Mouse (Mus musculus): ENCODE results near the gene Rnf25. TPM values are rescaled to one million over a fixed set of nuclear protein-coding genes. Genes with fewer than 3 reads are reported as not detected.
A peak's percentile ranks its signal among the peaks of the same experiment; 100 is the strongest.

The Rnf25 gene
- polyA plus RNA-seq (2012; rRNA removed): 145 and 146 TPM in 2 replicates

DNA sequence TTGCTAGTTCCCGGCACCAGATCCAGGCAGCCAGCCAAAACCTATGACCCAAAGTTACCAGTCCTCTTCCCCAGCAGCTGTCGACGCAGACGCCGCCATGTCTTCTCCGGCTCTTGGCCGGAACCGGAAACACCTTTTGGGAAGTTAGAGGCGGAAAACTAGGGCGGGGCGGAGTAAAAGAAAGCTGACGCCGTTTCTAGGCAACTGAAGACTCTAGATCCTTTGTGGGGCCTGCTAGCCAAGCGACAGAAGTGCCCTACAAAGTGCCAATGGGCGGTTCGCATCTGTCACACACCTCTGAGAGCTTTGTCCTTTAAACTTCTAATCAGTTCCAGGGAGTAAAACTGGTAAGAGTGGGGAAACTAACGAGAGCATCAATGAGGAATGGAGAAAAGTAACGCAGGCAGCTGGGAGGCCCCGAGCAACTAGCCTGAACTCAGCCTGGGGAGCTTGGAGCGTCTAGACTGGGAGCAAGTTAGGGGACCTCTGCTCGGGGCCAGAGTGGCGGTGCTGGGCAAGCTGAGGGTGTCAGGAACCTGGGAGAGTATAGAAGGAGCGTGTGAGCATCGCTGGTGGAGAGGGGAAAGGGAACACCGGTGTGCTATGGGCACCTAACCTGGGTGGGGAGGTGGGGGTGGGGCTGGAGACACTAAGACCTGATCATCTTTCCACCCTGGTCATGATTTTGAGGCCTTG, at the start of gene Rnf25, which contains the start of gene Stk36:
Rnf25 (minus strand) TSS at position 131 of the 696 bp plus-strand sequence.
Stk36 (plus strand) TSS at position 179 of the 696 bp plus-strand sequence.
- no peak within 1 kb of the TSS for H3K27ac ChIP-seq (ENCODE audit: insufficient read depth, low read length)
- WGBS: 6% methylated on average over 25 of the region's 25 CpGs

DNA sequence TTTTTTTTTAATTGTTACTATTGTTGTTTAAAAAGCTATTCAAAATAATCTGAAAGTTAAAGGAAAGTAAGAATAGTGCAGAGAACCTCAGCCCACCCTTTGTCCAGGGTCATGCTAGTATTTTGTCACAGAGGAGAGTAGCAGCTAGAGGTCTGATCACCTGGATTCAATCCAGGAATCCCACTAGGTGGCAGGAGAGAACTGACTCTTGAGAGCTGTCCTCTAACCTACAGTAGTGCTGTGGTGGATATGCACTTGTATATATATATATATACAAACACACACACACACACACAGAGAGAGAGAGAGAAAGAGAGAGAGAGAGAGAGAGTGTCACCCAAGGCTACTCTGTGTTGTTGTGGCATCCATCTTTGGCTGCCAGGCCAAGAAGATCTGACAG, 42.7 kb upstream of the Rnf25 start:
- Histone ChIP-seq H3K4me1 (ENCODE audit: control insufficient read depth, insufficient read depth, low read length) (no peaks in the 10 kb centered on the region), H3K27me3 (ENCODE audit: control insufficient read depth, insufficient read depth, low read length) (no peaks in the 10 kb centered on the region), H3K4me3 (replicated peaks; ENCODE audit: insufficient read depth, low read depth, low read length) (no peak overlapping the region), H3K27ac (ENCODE audit: insufficient read depth, low read length) (no peak overlapping the region)
- DNase-seq: no peak
- TF ChIP-seq CTCF (IDR thresholded peaks at IDR 0.05; ENCODE audit: borderline replicate concordance, insufficient read depth, low read depth, low read length) (no peak), POLR2A (IDR thresholded peaks at IDR 0.05; ENCODE audit: borderline replicate concordance, insufficient read depth, low read length) (no peak)

More for the DNA sequence above, at the start of gene Rnf25, which contains the start of gene Stk36:
- TF ChIP-seq CTCF (IDR thresholded peaks at IDR 0.05; ENCODE audit: borderline replicate concordance, insufficient read depth, low read depth, low read length) (no peak), POLR2A (IDR thresholded peaks at IDR 0.05; ENCODE audit: borderline replicate concordance, insufficient read depth, low read length) (peak; percentile 97)
- DNase-seq: peak; percentile 83 to 85
- Histone ChIP-seq H3K4me1 (ENCODE audit: control insufficient read depth, insufficient read depth, low read length) (peaks cover 3% of the 10 kb centered on the region; the same call in 1 of the 2 replicates), H3K4me3 (replicated peaks; ENCODE audit: insufficient read depth, low read depth, low read length) (peak within 1 kb of the TSS; percentile 86), H3K27me3 (ENCODE audit: control insufficient read depth, insufficient read depth, low read length) (no peaks in the 10 kb centered on the region)

DNA sequence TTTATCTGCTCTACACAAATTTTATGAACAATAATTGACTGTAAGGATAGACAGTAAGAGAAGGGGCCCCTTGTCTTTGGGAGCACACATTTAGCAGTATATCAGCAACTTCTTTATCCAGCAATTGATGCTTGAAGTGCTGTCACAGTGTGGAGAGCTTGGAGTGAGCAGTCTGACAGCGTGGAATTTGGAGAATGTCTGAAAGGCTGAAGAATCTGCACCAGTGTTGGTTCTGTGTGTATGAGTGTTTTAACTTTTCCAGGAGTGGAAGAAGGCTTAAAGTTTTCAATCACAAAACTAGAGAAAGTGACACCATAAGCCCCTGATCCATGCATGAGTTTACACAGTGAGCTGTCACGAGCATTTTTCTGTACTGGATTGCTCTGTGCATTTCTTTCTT, 42.3 kb upstream of the Rnf25 start:
- Histone ChIP-seq H3K27me3 (ENCODE audit: control insufficient read depth, insufficient read depth, low read length) (no peaks in the 10 kb centered on the region), H3K4me3 (replicated peaks; ENCODE audit: insufficient read depth, low read depth, low read length) (no peak overlapping the region), H3K4me1 (ENCODE audit: control insufficient read depth, insufficient read depth, low read length) (no peaks in the 10 kb centered on the region), H3K27ac (ENCODE audit: insufficient read depth, low read length) (no peak overlapping the region)
- DNase-seq: no peak
- TF ChIP-seq POLR2A (IDR thresholded peaks at IDR 0.05; ENCODE audit: borderline replicate concordance, insufficient read depth, low read length) (no peak), CTCF (IDR thresholded peaks at IDR 0.05; ENCODE audit: borderline replicate concordance, insufficient read depth, low read depth, low read length) (no peak)
- WGBS: 82% methylated on average over 2 of the region's 2 CpGs

DNA sequence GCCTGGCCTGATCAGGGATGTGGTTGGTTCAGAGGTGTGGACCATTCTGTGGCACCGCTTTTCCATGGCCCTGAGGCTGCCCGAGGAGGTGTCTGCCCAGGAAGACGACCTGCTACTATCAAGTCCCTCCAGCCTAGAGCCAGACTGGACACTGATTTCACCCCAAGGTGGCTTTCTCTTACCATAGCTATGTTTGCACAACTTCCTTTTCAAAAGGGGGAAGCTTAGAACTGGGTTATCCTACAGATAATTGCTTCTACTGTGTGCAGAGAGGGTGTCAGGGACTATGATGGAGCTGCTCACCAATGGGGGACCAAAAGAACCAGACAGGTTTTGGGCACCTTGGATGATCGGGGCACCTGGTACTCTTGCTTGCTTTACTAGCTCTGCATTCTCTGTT, 31.5 kb upstream of the Rnf25 start:
- Histone ChIP-seq H3K4me3 (replicated peaks; ENCODE audit: insufficient read depth, low read depth, low read length) (no peak overlapping the region), H3K4me1 (ENCODE audit: control insufficient read depth, insufficient read depth, low read length) (no peaks in the 10 kb centered on the region), H3K27ac (ENCODE audit: insufficient read depth, low read length) (no peak overlapping the region), H3K27me3 (ENCODE audit: control insufficient read depth, insufficient read depth, low read length) (no peaks in the 10 kb centered on the region)
- 91% methylated on average over 4 of the region's 4 CpGs for WGBS
- no peak for DNase-seq
- TF ChIP-seq CTCF (IDR thresholded peaks at IDR 0.05; ENCODE audit: borderline replicate concordance, insufficient read depth, low read depth, low read length) (no peak), POLR2A (IDR thresholded peaks at IDR 0.05; ENCODE audit: borderline replicate concordance, insufficient read depth, low read length) (no peak)

DNA sequence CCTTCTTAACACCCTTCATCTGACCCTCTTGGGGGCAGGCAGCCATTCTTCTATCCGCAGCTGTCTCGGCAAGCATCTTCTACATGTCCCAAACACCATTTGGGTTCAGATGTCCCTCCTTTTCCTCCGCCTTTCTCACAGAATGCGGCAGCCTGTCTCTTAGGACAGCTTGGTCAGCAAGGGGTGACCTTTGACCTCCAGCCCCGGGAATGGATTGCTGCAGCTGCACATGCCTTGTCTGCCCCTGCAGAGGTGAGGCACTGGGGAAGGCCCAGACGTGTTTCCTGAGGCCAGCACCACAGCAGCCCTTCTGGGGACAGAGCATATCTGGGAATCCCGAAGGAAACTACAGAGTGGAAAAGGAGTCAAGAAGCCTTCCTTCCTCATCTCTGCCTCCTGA, 26.8 kb upstream of the Rnf25 start:
- Histone ChIP-seq H3K27me3 (ENCODE audit: control insufficient read depth, insufficient read depth, low read length) (no peaks in the 10 kb centered on the region), H3K4me1 (ENCODE audit: control insufficient read depth, insufficient read depth, low read length) (no peaks in the 10 kb centered on the region; the same call in 1 of the 2 replicates), H3K27ac (ENCODE audit: insufficient read depth, low read length) (no peak overlapping the region), H3K4me3 (replicated peaks; ENCODE audit: insufficient read depth, low read depth, low read length) (no peak overlapping the region)
- no peak for TF ChIP-seq CTCF (IDR thresholded peaks at IDR 0.05; ENCODE audit: borderline replicate concordance, insufficient read depth, low read depth, low read length)
- TF ChIP-seq POLR2A (IDR thresholded peaks at IDR 0.05; ENCODE audit: borderline replicate concordance, insufficient read depth, low read length): no peak
- no peak for DNase-seq
- WGBS: 49% methylated on average over 7 of the region's 7 CpGs

DNA sequence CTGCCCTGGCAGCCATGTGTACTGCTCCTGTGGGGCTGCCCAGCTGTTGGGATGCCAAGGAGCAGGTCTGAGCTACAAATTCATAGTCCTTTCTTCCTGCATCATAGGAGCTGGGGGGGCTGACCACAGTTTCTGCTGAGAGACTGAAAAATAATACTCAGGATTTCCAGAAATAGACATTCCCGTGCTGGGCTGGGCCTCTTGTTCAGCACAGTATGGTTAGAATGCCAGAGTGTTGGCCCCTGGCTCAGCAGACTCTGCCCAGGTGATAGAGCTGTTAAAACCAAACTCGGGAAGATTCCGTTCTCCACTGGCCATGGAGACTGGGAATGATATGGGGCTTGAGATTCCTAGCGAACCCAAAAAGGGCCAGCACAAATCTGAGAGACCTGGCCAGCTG, 24.9 kb upstream of the Rnf25 start:
- H3K27ac ChIP-seq (ENCODE audit: insufficient read depth, low read length): no peak overlapping the region
- no peak overlapping the region for H3K4me3 ChIP-seq (replicated peaks; ENCODE audit: insufficient read depth, low read depth, low read length)
- H3K27me3 ChIP-seq (ENCODE audit: control insufficient read depth, insufficient read depth, low read length): no peaks in the 10 kb centered on the region
- DNase-seq: no peak
- 87% methylated on average over 4 of the region's 4 CpGs for WGBS
- H3K4me1 ChIP-seq (ENCODE audit: control insufficient read depth, insufficient read depth, low read length): no peaks in the 10 kb centered on the region; the same call in 1 of the 2 replicates
- TF ChIP-seq POLR2A (IDR thresholded peaks at IDR 0.05; ENCODE audit: borderline replicate concordance, insufficient read depth, low read length) (no peak), CTCF (IDR thresholded peaks at IDR 0.05; ENCODE audit: borderline replicate concordance, insufficient read depth, low read depth, low read length) (no peak)

DNA sequence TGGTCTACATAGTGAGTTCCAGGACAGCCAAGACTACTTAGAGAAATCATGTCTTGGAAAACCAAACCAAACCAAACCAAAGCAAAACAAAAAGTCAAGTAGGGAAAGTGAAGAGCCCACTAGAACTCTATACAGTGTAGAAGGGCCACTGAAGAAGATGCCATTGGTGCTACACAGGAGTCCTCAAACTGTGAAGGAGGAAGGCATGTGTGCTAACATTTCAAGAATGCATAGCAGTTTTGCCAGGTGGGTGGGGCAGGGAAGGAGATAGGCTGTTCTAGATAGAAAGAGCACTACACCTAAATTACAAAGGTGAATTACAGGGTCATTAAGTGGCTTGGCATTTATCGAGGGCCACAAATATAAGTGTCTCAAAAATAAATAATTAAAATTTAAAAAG, 23.0 kb upstream of the Rnf25 start:
- no peak overlapping the region for H3K4me3 ChIP-seq (replicated peaks; ENCODE audit: insufficient read depth, low read depth, low read length)
- no peaks in the 10 kb centered on the region for H3K27me3 ChIP-seq (ENCODE audit: control insufficient read depth, insufficient read depth, low read length)
- H3K27ac ChIP-seq (ENCODE audit: insufficient read depth, low read length): no peak overlapping the region
- no peak for DNase-seq
- WGBS: 97% methylated on average over 1 of the region's 1 CpGs
- TF ChIP-seq CTCF (IDR thresholded peaks at IDR 0.05; ENCODE audit: borderline replicate concordance, insufficient read depth, low read depth, low read length): no peak
- TF ChIP-seq POLR2A (IDR thresholded peaks at IDR 0.05; ENCODE audit: borderline replicate concordance, insufficient read depth, low read length): no peak
- H3K4me1 ChIP-seq (ENCODE audit: control insufficient read depth, insufficient read depth, low read length): no peaks in the 10 kb centered on the region; the same call in 1 of the 2 replicates
